Mouse (Mus musculus) cerebellum, postnatal 4 days (tissue): ENCODE data around the gene Shisal2b.

Experiments
- DNase-seq, 2 experiments: peaks; one replicate each; pipeline ENCODE4 v3.0.0; 2022; ENCODE audit warnings: low spot score in 2 of 2, mixed read lengths in 1 of 2

Gene Shisal2b

GRCm38 (mm10) chr13:104816635-104817571 lies 46.8 kb downstream of the Shisal2b start, which contains the start of gene Cwc27:
Gene Cwc27 (minus strand): TSS chr13:104817142.
- DNase-seq: peak; percentile 67 to 80

DNA sequence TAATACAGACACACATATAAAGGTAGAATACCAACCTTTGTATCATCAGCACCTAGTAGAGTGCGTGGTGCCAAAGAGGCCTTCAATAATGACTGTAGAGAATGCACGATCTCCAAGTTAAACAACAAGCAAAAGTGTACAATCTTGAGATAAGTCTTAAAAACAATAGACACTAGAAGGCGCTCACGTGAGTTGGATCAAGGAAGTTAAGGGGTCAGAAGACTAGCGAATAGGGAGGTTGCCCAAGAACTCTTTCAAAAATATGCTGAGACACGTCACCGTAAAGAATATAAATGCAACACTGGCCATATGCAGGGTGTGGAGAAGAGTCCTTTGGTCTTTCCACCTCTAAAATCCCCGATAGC lies 47.4 kb downstream of the Shisal2b start:
- DNase-seq: no peak

- no peak for DNase-seq
Observed at GRCm38 (mm10) chr13:104805681-104806080, 58.0 kb downstream of the Shisal2b start.

GRCm38 (mm10) chr13:104799566-104800182 lies 64.0 kb downstream of the Shisal2b start:
- no peak for DNase-seq

- no peak for DNase-seq
Observed at GRCm38 (mm10) chr13:104799067-104799466, 64.6 kb downstream of the Shisal2b start.
